Mouse (Mus musculus) right cerebral cortex, postnatal 25 days (tissue): ENCODE measurements around the gene Galnt7.

ENCODE experiments used
- DNase-seq: peaks from one replicate; pipeline ENCODE4 v3.0.0; 2022

The Galnt7 gene

DNA sequence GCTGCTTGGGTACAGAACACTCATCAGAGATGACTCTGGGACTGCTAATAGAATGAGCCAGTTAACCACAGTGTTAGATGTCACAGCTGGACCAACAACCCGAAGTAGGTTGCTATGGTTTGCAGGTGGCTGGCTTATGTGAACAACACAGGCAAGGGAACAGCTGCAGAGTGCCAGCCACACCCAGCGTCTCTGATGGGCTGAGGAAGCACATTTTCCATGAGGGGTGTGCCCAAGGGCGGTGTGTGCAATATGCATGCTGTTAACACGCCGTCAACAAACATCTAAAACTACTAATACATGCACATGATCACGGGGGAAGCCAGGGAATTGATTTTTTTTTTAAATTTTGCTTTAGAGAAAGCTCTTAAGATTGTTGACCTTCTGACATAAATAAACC, 73.0 kb downstream of the Galnt7 start:
- DNase-seq = no peak

DNA sequence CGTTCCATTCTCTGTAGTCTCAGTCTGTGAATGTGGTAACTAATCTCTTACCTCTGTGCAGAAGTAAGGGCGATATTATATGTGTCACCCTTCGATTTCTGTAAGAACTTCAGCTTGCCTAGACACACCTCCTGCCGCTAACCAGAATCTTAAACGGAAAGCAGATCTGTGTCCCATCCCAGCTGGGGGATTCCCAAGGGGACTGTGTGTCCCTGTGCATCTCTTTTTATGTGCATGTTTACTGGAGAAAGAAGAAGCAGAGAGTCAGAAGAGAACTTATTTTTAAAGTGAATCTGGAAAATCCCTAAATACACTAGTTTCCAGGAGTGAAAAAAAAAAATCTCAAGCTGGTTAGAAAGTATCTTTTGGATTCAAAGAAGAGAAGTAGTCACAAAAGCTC, 75.5 kb downstream of the Galnt7 start:
- DNase-seq = no peak

DNA sequence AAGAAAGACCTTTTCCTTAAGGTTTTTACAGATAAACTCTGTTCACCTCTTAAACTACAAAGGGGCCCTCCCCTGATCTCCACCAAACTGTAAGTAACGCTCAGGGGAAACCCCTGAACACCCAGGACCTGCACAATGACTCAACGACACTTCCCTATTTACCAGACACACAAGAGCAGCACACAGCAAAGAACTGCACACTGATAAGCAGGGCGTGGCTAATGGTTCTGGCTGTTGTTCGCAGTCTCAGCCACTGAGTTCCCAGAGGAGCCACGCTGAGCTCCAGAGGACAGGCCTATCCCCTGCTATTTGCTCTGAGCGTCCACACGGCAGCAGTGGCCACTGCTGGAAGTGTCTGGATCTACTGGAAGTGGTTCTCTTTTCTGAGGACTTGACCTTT, 76.6 kb downstream of the Galnt7 start:
- no peak for DNase-seq

DNA sequence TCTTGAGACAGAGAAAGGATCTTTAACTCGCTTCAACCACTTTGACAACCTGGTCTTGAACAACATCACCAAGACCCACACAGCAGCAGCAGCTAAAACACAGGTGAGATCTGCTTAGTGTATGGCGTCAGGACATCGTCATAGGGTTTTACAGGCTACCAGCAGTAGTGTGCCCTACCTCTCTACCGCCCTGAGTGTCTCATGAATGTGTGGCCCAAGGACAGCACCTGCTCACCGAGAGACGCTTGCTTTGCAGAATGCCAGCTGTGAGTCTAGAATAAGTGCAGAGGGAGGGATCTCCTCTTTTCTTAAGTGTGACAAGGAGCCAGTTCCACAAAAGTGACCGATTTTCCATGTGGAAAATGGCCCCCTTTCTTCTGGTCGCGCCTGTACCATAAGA, 77.5 kb downstream of the Galnt7 start:
- no peak for DNase-seq

DNA sequence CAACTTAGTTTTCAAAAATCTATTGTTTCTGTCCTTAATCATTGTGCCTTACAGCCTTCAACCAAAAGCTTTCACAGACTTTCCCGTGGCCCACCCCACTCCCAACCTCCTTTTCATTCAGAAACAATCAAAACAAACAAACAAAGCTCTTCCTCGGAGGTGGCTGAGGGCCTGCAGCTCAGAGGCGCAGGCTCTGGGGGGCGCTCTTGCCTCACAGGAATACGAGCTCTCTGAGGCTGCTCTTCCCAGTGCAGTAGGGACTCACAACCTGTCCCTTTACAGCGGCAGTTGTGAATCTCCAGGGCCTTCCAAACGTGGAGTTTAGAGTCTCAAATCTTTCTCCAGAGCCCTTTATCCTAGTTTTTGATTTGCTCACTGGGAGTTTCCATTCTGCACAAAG, 78.4 kb downstream of the Galnt7 start:
- DNase-seq = peak; percentile 70

DNA sequence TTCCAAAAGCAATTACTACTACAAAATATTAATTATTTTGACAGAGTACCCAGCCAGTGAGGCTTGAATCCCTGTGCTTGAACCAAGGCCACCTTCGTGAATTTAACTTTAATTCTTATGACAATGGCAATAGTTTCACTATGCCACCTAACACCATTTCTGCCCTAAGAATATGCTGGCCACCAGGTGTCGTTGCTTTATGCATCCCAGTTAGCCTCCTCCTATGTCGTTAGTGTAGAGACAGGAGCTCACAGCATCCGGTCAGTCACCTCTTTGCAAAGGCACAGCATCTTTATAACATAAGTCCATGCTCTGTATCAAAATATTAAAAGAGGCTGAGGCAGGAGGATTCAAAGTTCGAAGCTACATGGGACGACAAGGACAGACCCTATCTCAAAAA, 79.0 kb downstream of the Galnt7 start:
- no peak for DNase-seq

DNA sequence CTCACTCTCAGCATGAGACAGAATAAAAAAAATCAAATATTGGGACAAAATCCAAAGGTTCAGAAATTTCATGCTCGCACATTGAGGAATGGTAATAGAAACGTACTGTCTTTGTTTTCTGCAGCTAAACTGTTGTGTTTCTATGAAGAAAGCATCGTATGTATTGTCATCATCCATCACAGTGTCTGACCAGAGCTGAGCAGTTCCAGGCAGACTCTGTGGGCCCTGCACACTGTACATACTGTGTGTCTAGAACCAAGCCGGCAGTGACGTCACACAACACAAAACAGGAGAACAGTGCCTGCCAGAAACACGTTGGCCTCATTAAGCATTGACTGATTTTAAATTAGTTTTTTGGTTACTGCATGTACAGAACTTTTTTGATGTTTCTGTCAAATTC, 82.9 kb downstream of the Galnt7 start:
- no peak for DNase-seq

DNA sequence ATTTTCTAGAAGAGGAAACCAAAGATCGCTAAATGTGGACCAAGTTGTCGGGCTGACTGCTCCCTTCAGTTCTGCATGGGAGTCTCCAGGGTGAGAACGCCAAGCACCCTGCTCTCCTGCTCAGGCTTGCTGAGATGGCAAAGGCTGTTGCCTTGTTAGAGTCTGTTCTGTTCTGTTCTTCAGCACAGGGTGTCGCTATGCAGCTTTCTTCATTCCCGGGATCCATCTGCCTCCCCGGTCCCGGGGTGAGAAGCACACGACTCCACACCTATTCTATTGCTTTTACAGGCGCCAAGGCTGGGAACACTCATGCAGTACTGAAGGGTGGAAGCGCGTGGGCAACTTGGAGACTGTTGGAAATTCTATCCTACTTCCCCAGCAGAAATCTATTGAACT, 83.4 kb downstream of the Galnt7 start:
- peak; percentile 45 for DNase-seq

DNA sequence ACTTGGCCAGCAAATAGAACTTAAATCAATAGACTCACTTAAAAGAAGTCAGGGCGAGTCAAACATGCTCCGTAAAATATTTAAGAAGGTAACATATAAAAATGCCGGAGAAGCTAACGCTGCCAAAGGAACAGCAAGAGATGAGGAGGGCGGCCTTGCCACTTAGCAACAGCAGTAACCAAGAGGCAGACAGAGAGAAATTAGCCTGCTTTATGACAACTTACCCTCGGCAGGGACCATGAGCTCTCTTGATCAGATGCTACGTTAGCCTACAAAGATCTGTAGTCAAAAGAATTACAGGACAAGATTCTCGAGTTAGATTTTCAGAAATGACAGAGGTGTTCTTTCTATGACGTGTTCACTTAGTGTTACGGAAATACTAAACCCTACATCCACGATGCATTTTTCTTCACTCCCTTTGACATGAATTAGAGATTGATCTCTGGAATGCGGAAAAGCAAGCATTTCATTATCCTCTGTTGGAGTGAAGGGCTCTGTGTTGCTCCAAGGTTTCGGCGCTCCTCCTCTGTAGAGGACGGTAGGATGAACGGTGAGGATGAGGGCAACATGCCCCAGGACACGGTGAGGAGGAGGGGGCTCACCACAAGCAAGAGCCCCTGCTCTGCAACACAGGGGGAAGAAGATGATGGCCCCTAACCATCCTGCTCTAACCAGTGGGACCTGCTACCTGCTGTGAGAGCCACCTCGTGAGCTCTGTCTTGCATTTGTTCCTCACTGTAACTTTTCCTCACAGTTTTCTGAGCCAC, 84.0 kb downstream of the Galnt7 start:
- DNase-seq = no peak

DNA sequence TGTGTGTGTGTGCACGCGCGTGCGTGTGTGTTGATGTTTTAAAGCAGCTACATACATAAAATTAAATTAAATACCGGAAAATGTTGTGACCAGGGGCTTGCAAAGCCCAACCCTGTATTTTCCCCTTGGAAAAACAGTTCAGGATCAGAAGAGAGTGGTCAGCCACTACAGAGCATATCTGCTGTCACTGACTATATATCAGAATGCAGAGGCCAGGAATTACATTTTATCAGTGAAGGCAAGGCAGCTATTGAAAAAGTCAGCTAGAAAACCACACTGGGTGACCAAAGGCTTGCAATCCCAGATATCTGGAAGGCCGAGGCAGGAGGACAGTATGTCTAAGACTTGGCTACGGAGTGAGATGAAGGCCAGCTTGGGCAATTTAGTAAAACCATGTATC, 84.8 kb downstream of the Galnt7 start:
- no peak for DNase-seq

DNA sequence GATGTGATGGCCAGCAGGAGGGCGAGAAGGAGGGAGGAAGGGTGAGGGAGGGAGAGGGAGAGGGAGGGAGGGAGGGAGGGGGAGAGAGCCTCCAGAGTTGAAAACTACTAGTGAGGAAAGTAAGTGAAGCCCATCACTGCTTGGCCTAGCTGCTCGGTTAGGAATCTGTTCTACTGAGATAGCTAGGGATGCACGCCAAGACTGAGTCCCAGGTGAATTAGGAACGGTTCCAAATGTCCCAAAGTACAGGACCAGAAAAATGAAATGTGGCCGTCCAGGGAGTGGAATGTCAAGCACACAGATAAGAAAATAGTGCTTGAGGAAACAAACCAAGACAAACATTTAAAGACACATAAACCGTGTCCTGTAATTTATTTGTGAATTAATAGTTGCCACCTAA, 87.8 kb downstream of the Galnt7 start:
- no peak for DNase-seq

DNA sequence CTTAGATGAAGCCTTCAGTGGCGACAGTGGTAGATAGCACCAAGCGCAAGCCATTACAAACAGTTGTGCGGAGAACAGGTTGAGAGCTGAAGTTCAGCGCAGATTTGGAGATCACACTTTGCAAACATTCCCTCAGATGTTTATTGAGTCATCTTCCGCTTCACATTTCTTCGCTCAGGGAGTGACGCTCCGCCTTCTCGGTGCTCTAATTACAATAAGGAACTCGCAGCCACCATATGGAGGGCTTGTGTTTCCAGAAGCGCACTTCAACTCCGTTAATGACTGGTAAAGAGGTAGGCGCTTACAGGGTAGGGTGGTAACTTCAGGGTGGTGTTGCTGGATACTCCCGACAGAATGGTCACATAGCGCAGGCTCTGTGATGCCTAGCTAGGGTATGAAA, 89.1 kb downstream of the Galnt7 start:
- peak; percentile 37 for DNase-seq

DNA sequence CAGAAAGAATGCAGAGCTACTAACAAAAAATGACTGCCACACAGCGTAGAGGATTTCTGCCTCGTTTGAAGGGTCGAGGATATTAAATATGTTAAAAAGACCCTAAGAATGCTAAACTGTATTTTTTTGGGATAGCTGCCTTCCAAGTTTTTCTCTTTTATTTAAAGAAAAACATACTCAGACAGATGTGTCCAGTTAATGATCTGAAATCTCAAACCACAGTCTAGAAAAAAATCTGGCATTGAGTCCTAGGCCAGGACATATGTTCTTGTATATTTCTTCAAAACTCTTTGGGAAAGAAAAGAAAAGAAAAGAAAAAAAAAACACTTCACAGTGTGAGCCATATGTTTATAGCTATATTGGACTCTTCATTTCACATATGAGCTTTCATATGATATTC, 90.1 kb downstream of the Galnt7 start:
- DNase-seq = no peak

DNA sequence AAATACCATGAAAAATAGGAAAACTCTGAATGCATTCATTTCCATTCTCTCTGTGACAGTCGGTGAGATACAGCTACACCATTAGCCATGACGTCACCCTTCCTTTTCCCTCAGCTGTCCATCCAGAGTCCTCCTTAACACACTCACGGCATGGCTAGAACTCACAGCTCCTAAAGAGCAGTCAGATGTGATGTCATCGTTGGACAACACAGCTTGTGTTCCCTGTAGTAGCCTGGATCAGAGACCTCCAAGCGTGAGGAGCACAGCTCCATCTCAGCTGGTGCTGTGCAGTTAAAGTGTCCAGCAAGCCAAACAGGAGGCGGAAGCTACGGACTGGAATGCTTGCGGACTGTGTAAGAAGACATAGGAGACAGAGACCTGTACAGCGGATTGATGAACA, 91.9 kb downstream of the Galnt7 start:
- DNase-seq = no peak

DNA sequence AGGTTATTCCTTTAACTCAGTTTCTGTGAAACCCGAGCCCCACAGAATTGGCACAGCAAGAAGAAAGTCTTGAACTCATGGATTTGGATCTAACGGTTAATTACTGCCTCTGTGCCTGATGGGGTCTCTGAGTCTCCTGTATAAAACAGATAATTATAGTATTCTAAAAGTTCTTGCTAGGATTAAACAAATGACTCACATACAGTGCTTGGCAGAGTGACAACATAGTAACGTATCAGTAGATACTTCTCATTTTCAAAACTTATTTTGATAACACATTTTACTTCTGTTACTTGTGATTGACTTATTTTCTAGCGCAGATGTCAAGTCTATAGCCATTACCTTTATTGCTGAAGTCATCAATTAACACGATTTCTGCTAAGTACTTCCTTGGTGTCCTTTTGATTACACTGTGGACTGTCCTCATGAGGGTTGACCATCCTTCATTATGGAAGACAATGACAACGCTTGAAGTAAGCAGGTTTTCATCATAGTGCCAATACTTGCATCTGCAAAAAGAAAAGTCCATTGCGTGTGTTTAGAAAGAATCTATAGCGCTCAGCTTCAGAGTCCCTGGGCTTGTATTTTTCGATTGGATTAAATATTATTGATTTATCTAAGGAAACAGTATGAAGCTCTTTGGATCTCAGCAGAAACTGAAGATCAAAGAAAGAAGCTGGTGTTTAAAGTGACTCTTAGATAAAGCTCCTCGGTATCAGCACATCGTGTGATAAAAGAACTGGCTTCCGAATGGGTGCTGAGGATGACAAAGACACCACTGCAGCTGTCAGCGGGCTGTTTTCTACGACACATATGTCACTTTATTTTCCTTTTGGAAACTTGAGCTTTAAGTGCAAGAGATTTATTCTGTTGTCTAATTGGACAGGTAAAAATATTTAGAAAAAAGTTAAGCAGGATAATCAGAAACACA, 100.5 kb downstream of the Galnt7 start:
- DNase-seq = no peak

DNA sequence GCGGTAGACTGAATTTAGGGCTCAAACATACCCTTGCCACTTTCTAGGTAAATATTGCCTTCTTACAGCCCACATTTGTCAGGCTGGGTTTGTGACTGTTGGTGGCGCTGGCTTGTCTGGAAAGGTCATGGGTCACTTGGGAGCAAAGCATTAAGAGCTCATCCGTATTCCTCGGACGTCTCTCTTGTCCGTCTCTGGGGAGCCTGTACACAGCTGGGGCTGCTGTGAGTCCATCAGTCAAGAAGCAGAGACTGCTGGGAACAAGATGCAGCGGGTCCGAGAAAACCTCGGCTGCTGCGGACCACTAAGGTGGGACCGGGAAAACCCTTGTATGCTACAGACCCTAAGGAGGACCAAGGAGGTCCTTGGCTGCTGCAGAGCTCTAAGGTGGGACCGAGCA, 105.3 kb downstream of the Galnt7 start:
- DNase-seq = no peak

DNA sequence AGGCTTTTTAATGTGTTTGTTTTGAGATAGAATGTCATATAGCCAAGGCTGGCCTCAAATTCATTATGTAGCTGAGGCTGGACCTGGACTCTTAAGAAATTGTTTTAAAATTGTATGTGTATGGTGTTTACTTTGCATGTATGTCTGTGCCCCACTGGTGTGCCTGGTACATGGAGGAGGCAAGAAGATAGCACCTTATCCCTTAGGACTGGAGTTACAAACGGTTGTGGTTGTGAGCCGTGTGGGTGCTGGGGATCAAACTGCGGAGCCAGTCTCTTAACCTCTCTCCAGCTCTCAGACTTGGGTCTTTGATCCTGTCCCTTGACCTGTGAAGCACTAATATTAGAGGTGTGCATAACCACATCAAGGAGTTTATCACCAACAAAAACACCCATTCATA, 106.0 kb downstream of the Galnt7 start:
- DNase-seq = no peak

DNA sequence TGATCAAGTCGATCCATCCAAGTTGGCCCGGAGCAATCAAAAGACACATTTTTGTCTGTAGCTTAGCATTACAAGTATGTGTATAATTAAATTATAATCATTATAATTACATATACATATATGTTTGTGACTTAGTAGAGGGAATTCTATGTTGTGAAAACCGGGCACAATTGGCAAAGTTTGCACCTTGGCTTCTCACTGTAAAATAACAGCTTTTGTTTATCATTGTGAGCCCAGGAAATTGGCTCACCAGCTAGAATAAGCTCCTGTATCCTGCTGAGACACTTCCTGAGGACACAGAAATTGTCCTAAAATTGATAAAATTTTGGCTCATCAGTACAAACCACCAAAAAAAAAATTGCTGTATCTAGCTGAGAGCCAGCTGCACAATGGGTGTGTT, 106.4 kb downstream of the Galnt7 start:
- DNase-seq = no peak

DNA sequence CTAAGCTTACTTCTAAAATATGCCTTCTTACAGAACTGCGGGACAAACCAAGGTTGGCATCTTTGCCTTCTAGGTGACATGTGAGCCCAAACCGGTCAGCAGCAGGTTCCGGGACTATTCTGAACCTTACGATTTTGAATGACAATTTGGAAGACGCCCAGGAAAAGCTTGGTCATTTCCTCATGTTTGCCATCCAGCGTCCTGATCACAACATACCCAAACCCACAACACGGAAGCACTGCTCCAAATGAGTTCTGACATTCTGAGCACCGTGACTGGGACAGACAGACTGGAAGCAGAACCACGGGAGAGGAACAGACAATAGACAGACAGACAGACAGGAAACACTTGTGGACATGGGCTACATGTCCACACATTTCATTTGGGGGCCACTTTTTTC, 111.4 kb downstream of the Galnt7 start:
- no peak for DNase-seq

DNA sequence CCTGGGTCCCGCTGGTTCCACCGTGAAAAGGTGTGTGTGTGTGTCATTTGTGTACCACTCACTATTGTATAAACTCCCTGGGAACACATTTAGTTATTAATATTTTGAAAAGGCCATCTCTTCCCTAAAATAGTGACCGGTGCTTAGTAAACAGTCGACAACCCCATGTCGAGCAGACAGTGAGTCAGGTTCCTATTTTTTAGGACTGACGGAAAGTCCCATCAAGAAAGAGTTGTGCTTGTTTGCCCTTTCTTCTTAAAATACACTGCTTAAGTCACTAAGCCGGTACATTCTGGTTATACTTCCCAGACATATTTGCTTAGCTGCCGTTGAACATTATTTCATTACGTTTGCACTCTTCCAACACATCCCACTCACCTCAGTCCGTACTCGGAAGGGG, 111.9 kb downstream of the Galnt7 start:
- DNase-seq = no peak

DNA sequence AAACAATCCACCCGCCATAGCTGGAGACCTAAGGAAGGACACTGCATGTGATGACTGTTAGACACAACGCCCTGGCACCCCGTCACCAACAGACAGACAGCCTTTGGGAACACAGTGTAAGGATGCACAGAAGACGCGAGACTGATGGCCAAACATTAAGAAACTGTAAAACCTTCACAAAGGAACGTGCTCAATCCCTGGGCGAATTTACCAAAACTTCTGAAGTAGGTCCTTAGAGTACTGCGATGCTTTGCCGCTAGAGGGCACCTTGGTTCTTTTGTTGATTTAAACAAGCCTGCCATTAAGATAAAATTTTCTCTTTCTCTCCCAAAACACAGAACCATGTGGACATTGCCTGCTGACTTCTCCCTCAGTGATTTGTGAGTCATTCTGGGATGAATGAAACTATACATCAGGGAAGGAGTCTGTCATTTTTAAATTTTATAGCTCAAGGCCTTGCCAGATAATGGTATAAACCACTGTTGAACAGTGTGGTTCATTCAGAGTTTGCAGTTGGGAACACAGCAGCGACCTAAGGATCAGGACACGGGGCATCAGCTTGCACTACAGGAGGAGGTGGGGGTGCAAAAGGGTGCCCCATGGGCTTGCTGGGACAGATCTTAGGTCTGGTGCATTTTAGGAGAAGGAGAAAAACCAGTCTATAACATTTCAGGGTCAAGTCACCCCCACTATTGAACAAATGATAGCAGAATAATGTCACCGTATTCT, 112.6 kb downstream of the Galnt7 start:
- DNase-seq = peak; percentile 39

DNA sequence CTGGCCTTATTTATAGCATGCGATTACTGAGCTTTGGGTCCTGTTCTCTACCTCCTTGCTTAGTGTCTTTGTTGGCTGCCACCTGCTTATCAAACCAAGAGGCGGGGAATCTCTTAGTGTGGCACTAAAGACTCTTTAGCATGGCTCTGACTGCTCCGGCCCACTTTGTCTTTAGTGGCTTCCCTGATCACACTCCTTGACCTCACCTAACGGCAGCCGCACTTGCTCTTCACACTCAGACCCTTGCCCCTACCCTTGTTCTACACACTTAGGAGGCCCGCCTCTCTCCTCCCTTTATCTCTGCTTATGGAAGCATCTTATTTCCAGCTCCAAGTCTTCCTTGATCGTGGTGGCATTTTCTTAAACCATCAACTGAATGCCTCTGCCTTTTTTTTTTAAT, 114.2 kb downstream of the Galnt7 start:
- no peak for DNase-seq

DNA sequence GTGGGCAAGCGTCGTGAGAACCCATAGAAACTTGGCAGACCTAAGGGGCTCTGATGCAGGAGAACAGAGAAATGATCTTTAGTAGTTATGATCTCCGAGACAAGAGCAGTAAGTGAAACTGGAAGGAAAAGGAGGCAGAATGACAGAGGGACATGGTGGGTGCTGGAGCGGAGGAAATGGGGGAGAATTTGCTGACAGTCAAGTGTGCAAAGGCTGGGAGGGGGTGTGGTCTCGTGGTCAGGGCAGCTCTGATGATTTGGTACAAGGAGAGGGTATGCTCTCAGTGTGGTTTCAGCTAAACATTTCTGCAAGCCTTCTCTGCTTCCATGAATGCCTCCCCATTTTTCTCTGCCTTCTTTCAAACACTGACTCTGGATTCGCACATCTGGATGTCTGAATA, 116.7 kb downstream of the Galnt7 start:
- no peak for DNase-seq

DNA sequence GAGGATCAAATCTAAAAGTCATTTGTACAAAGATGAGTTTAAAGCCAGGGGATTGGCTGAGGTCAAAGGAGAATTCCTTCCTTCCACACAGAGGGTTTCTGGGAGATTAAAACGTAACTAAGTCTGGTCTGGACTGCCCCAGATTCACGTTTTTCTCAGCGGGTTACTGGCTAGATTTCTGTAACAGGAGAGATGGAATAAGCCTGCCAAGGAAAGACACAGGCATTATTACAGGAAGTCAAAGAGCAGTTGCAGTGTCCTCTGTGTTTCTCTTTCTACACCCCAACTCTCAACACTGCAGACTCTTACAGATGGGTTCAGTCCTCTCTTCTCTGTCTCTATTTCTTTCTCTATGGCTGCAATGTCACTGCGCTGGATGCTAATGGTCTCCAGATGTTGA, 118.3 kb downstream of the Galnt7 start:
- no peak for DNase-seq
